Mouse (Mus musculus) stomach, postnatal 0 days (tissue): ENCODE measurements around the gene Clec16a. TPM values are rescaled to one million over a fixed set of nuclear protein-coding genes. Genes with fewer than 3 reads are reported as not detected.

Source experiments
- ATAC-seq: fragments of 200-750 bp; cut with Nextera tagmentation; 2 replicates; pipeline ENCODE4 v1.8.0; 2017; ENCODE audit not compliant: low FRiP score, low TSS enrichment
- DNase-seq: peaks from one replicate; pipeline ENCODE4 v3.0.0-alpha.2; 2016; ENCODE audit warnings: low spot score
- H3K27ac ChIP-seq: fragments of 300-500 bp; sonication (generic); replicated peaks from 2 replicates; pipeline ENCODE4 v1.5.1; 2014; ENCODE audit warnings: mild to moderate bottlenecking, control low read depth
- H3K27me3 ChIP-seq: fragments of 300-500 bp; sonication (generic); 2 replicates; pipeline ENCODE4 v1.6.1; 2014; ENCODE audit warnings: low read length; ENCODE audit not compliant: control insufficient read depth, insufficient read depth
- H3K36me3 ChIP-seq: fragments of 300-500 bp; sonication (generic); 2 replicates; pipeline ENCODE4 v1.6.1; 2014; ENCODE audit warnings: low read length, mixed read lengths; ENCODE audit not compliant: control insufficient read depth, insufficient read depth
- H3K4me1 ChIP-seq: fragments of 300-500 bp; sonication (generic); replicated peaks from 2 replicates; pipeline ENCODE4 v1.6.1; 2014; ENCODE audit warnings: antibody characterized with exemption; ENCODE audit not compliant: control insufficient read depth, insufficient read depth
- H3K4me2 ChIP-seq: fragments of 300-500 bp; sonication (generic); replicated peaks from 2 replicates; pipeline ENCODE4 v1.6.1; 2014; ENCODE audit warnings: low read depth, mild to moderate bottlenecking, control low read depth, moderate library complexity
- H3K4me3 ChIP-seq: fragments of 300-500 bp; sonication (generic); 2 replicates; pipeline ENCODE4 v1.5.1; 2014; ENCODE audit warnings: low read depth, low read length, control low read depth
- H3K9ac ChIP-seq: fragments of 300-500 bp; sonication (generic); 2 replicates; pipeline ENCODE4 v1.6.1; 2014; ENCODE audit warnings: mild to moderate bottlenecking, low read length, control low read depth, mixed read lengths
- H3K9me3 ChIP-seq: fragments of 300-500 bp; sonication (generic); 2 replicates; pipeline ENCODE4 v1.6.1; 2016; ENCODE audit warnings: low read length; ENCODE audit not compliant: control insufficient read depth
- CTCF ChIP-seq: IDR thresholded peaks from 2 replicates; pipeline ENCODE4 v1.5.1; 2016; ENCODE audit warnings: antibody characterized with exemption, low read depth, mild to moderate bottlenecking, moderate library complexity
- EP300 ChIP-seq: optimal IDR thresholded peaks from 2 replicates; pipeline ENCODE3; 2016; ENCODE audit warnings: antibody characterized with exemption
- WGBS: fragments of 180-500 bp; shearing (Covaris S2); extraction: QIAGEN DNeasy Blood & Tissue Kit; methylation state at CpG from one replicate; pipeline ENCODE4 v1.1.7; 2014; 5-methylcytosine and 5-hydroxymethylcytosine counted together
- polyA plus RNA-seq: library from polyadenylated mRNA; unstranded; fragments of >200 nt; fragmentation: Nextera tagmentation; extraction: Ambion mirVana; gene quantifications from 2 replicates; pipeline ENCODE4 v1.2.1, GENCODE M21; 2015

Gene Clec16a
- polyA plus RNA-seq, 1 experiment from 2014 or later, result 28.1 TPM

DNA sequence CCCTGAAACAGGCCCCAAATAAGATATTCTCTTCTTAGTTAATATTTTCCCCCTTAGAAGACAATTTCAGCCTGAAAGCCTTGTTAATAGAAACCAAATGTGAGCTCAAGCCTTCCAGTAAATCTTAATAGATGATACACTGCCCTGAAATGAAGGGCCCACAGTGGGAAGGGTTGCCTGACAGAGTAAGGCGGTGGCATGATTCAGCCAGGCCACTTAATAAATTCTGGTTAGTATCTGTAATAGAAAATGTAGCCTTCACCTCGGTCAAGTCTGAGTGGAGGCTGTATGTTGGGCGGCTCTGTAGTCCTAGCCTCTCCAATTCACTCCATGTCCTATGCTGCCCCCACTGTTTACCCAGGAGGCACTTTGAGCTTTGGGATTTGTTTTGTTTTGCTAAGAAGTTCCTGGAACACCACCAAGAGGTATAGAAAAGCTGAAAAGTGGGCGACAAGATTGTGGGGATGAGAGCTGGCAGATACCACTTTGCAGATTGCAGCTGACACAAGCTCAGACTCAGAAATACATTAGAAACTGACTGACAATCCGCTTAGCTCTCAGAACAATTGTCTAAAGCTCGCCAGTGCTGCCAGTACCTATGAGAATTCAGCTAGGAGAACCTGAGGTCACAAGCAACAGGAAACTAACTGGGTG, 75.9 kb downstream of the Clec16a start:
- no peak for ATAC-seq
- Histone ChIP-seq H3K4me1 (peaks cover 3% of the 10 kb centered on the region; the same call in 1 of the 2 replicates), H3K4me3 (no peak overlapping the region), H3K4me2 (no peak overlapping the region), H3K27ac (peak overlapping the region; percentile 30; the same call in 1 of the 2 replicates), H3K9ac (no peak overlapping the region), H3K36me3 (no peaks in the 10 kb centered on the region; the same call in 1 of the 2 replicates), H3K9me3 (no peaks in the 10 kb centered on the region), H3K27me3 (no peaks in the 10 kb centered on the region)
- TF ChIP-seq EP300, result no peak
- 0 out of 2 replicates have a peak, but pooled peaks have one; percentile 21 for TF ChIP-seq CTCF
- no peak for DNase-seq
- WGBS, result 43% methylated on average over 6 of the region's 6 CpGs

DNA sequence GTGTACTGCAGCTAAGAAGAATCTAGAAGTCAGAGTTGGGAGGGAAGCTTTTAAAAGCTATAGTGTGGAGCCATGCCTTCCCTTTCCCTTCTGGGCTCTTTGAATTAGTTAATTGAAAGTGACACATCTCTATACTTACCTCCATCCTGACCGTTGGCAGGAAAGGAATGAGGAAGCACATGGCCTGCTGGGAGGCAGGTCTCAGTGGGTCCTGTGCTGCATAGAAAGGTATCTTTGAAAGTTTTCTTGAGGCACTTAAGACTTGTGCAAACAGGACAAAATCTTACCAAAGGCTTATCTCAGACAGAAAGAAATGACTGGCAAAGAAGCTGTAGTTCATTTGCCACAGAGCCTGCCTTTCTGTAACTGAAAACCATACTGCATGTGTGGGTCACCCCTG, 76.6 kb downstream of the Clec16a start:
- no peak for TF ChIP-seq EP300
- no peak for TF ChIP-seq CTCF
- Histone ChIP-seq H3K27me3 (no peaks in the 10 kb centered on the region), H3K36me3 (no peaks in the 10 kb centered on the region; the same call in 1 of the 2 replicates), H3K27ac (0 out of 2 replicates have a peak overlapping the region, but pooled peaks have one; percentile 30), H3K4me2 (no peak overlapping the region), H3K9me3 (no peaks in the 10 kb centered on the region), H3K9ac (no peak overlapping the region), H3K4me1 (peaks cover 3% of the 10 kb centered on the region; the same call in 1 of the 2 replicates), H3K4me3 (no peak overlapping the region)
- DNase-seq (no peak), ATAC-seq (no peak)
- WGBS, result 21% methylated on average over 1 of the region's 1 CpGs

DNA sequence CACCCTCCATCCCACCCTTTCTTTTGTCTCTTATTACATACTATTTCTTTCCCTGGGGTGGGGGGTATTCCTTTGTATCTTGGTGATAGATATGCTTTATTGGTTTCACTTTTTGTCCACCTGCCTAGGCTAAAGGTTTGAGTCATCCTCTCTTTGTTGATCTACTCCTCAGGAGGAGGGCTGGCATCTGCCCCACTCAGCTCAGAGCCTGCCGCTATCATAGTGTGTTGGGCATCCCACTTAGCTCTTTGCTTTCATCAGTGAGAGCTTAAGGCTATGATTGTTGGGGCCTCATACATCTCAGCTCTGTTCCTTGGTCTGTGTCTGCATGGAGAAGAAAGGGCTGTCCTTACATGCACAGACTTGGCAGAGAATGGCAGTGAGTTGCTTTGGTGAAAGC, 81.0 kb downstream of the Clec16a start:
- no peaks in the 10 kb centered on the region for H3K27me3 ChIP-seq
- no peak overlapping the region for H3K4me3 ChIP-seq
- H3K9me3 ChIP-seq, result no peaks in the 10 kb centered on the region
- 83% methylated on average over 1 of the region's 1 CpGs for WGBS
- no peak overlapping the region for H3K4me2 ChIP-seq
- peaks cover 4% of the 10 kb centered on the region; the same call in 1 of the 2 replicates for H3K4me1 ChIP-seq
- ATAC-seq (no peak), DNase-seq (no peak)
- no peak overlapping the region for H3K27ac ChIP-seq
- H3K9ac ChIP-seq, result no peak overlapping the region
- no peaks in the 10 kb centered on the region for H3K36me3 ChIP-seq
- TF ChIP-seq CTCF (no peak), EP300 (no peak)

DNA sequence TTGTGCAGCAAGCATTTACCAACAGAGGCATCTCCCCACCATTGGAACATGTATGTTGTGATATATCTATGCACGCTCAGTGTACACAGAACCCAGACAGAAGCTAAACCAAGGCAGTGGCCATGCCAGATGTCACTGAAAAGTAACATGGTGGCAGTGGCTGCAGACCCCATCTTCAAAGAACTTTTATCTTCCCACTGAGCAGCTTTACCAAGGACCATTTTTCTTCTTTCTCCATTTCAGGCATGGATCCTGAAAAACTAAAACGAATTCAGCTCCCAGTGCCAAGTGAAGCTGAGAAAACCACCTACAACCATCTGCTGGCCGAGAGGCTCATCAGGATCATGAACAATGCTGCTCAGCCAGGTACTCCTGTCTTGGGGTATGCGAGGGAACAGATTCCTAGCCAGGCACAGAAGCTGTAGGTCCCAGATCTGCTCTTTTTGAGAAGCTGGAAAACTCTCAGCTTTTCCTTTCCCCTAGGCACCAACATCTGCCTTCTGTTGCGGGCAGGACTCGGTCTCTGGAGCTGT, 82.1 kb downstream of the Clec16a start:
- Histone ChIP-seq H3K9ac (no peak overlapping the region), H3K4me1 (0 out of 2 replicates have a peak, but pooled peaks cover 3% of the 10 kb centered on the region), H3K27me3 (no peaks in the 10 kb centered on the region), H3K36me3 (no peaks in the 10 kb centered on the region), H3K27ac (no peak overlapping the region), H3K4me3 (no peak overlapping the region), H3K9me3 (no peaks in the 10 kb centered on the region), H3K4me2 (no peak overlapping the region)
- ATAC-seq, result no peak
- TF ChIP-seq CTCF (no peak), EP300 (no peak)
- 89% methylated on average over 6 of the region's 6 CpGs for WGBS
- DNase-seq, result no peak

GRCm38 (mm10) chr16:10628030-10628555, 83.0 kb downstream of the Clec16a start:
- Histone ChIP-seq H3K4me2 (no peak overlapping the region), H3K27me3 (no peaks in the 10 kb centered on the region), H3K36me3 (no peaks in the 10 kb centered on the region), H3K27ac (peak overlapping the region; percentile 58), H3K4me3 (no peak overlapping the region), H3K9me3 (no peaks in the 10 kb centered on the region), H3K4me1 (0 out of 2 replicates have a peak, but pooled peaks cover 3% of the 10 kb centered on the region), H3K9ac (no peak overlapping the region)
- TF ChIP-seq CTCF, result peak; percentile 63
- TF ChIP-seq EP300, result no peak
- 54% methylated on average over 4 of the region's 4 CpGs for WGBS
- ATAC-seq (no peak; the same call in 1 of the 2 replicates), DNase-seq (no peak)

GRCm38 (mm10) chr16:10628960-10629359, 83.8 kb downstream of the Clec16a start:
- Histone ChIP-seq H3K27ac (peak overlapping the region; percentile 37), H3K27me3 (no peaks in the 10 kb centered on the region), H3K9me3 (no peaks in the 10 kb centered on the region), H3K9ac (no peak overlapping the region), H3K36me3 (no peaks in the 10 kb centered on the region), H3K4me2 (no peak overlapping the region), H3K4me3 (no peak overlapping the region), H3K4me1 (0 out of 2 replicates have a peak, but pooled peaks cover 3% of the 10 kb centered on the region)
- TF ChIP-seq CTCF (no peak), EP300 (no peak)
- WGBS, result 12% methylated on average over 3 of the region's 3 CpGs
- ATAC-seq (peak; percentile 80), DNase-seq (peak; percentile 80)
